8 mouse cellular contexts compared by ENCODE assay signal in genomic region chr3:28543380-28543984, GRCm38 (mm10).
A peak's percentile ranks its signal among the peaks of the same experiment; 100 is the strongest.
DNase-seq lines count a peak whose midpoint lies in the region; ATAC-seq and TF ChIP-seq lines count a peak whose summit lies in the region.

No protein-coding gene starts in this region.

- TF ChIP-seq CTCF in hindbrain, postnatal 0 days (IDR thresholded peaks at IDR 0.05; ENCODE audit: low read depth), result peak; percentile 71

- H3K36me3 ChIP-seq in hindbrain, postnatal 0 days (ENCODE audit: insufficient read depth, low read length), result peaks cover 7% of the 10 kb centered on the region
- no peaks in the 10 kb centered on the region for H3K36me3 ChIP-seq in hindbrain, embryonic 11.5 days (ENCODE audit: control insufficient read depth, insufficient read depth, low read length)
- no peaks in the 10 kb centered on the region for H3K36me3 ChIP-seq in heart, embryonic 15.5 days

- ATAC-seq in hindbrain, postnatal 0 days, result peak; percentile 65
- no peak for ATAC-seq in hindbrain, embryonic 11.5 days (ENCODE audit: low FRiP score)
- 0 out of 2 replicates have a peak, but pooled peaks have one; percentile 27 for ATAC-seq in heart, embryonic 15.5 days (replicated peaks; ENCODE audit: insufficient number of reproducible peaks, insufficient read depth, low FRiP score, low read depth)
- ATAC-seq in megakaryocyte progenitor cell, adult 5-6 weeks (replicated peaks; ENCODE audit: poor library complexity), result peak; percentile 100

- H3K9me3 ChIP-seq in hindbrain, postnatal 0 days (ENCODE audit: low read length), result no peaks in the 10 kb centered on the region
- H3K9me3 ChIP-seq in hindbrain, embryonic 11.5 days (ENCODE audit: control insufficient read depth, low read length), result no peaks in the 10 kb centered on the region
- no peaks in the 10 kb centered on the region for H3K9me3 ChIP-seq in heart, embryonic 15.5 days (replicated peaks)

- H3K27me3 ChIP-seq in hindbrain, postnatal 0 days (ENCODE audit: insufficient read depth, low read length), result no peaks in the 10 kb centered on the region
- no peaks in the 10 kb centered on the region for H3K27me3 ChIP-seq in hindbrain, embryonic 11.5 days (ENCODE audit: control insufficient read depth, insufficient read depth, low read length)
- 0 out of 2 replicates have a peak, but pooled peaks cover 3% of the 10 kb centered on the region for H3K27me3 ChIP-seq in heart, embryonic 15.5 days

- H3K4me2 ChIP-seq in hindbrain, postnatal 0 days (ENCODE audit: low read depth, low read length), result no peak overlapping the region
- no peak overlapping the region for H3K4me2 ChIP-seq in hindbrain, embryonic 11.5 days (replicated peaks; ENCODE audit: low read depth, low read length)
- peak overlapping the region; percentile 35; the same call in 1 of the 2 replicates for H3K4me2 ChIP-seq in heart, embryonic 15.5 days

- no peaks in the 10 kb centered on the region for H3K4me1 ChIP-seq in hindbrain, postnatal 0 days (ENCODE audit: insufficient read depth, low read length)
- H3K4me1 ChIP-seq in hindbrain, embryonic 11.5 days (replicated peaks; ENCODE audit: control insufficient read depth, insufficient read depth, low read length), result no peaks in the 10 kb centered on the region
- no peaks in the 10 kb centered on the region for H3K4me1 ChIP-seq in heart, embryonic 15.5 days (replicated peaks)

- DNase-seq in hindbrain, postnatal 0 days (ENCODE audit: low spot score), result peak; percentile 62
- DNase-seq in hindbrain, embryonic 11.5 days (ENCODE audit: low spot score), result no peak
- peak; percentile 55 for DNase-seq in CD4-positive, CD25-positive, alpha-beta regulatory T cell, adult 2 months (ENCODE audit: low read depth, low spot score)
- peak; percentile 58 for DNase-seq in adipocyte (ENCODE audit: low spot score)
- DNase-seq in right cerebral cortex, adult 18-20 months, result no peak
- no peak for DNase-seq in neural tube, embryonic 10.5 days (ENCODE audit: extremely low spot score, low spot score)

- H3K9ac ChIP-seq in hindbrain, postnatal 0 days (replicated peaks; ENCODE audit: low read length), result no peak overlapping the region
- H3K9ac ChIP-seq in hindbrain, embryonic 11.5 days (ENCODE audit: low read depth, low read length), result no peak overlapping the region
- H3K9ac ChIP-seq in heart, embryonic 15.5 days, result no peak overlapping the region

- H3K4me3 ChIP-seq in hindbrain, postnatal 0 days (ENCODE audit: low read length), result no peak overlapping the region
- H3K4me3 ChIP-seq in hindbrain, embryonic 11.5 days (ENCODE audit: low read depth, low read length), result no peak overlapping the region
- no peak overlapping the region for H3K4me3 ChIP-seq in heart, embryonic 15.5 days

- WGBS in hindbrain, postnatal 0 days, result 72% methylated on average over 10 of the region's 10 CpGs
- WGBS in hindbrain, embryonic 11.5 days, result 79% methylated on average over 10 of the region's 10 CpGs
- WGBS in heart, embryonic 15.5 days, result 66% methylated on average over 10 of the region's 10 CpGs

- no peak overlapping the region for H3K27ac ChIP-seq in hindbrain, postnatal 0 days
- no peak overlapping the region for H3K27ac ChIP-seq in hindbrain, embryonic 11.5 days (ENCODE audit: low read depth, low read length)
- no peak overlapping the region for H3K27ac ChIP-seq in heart, embryonic 15.5 days

Comparison
In these comparisons a context has a peak if more than half of its experiments do, and no peak if none do; other contexts are left out.
1. DNase-seq: peak in hindbrain, postnatal 0 days (single experiment), CD4-positive, CD25-positive, alpha-beta regulatory T cell, adult 2 months (single experiment) and adipocyte (single experiment); none in hindbrain, embryonic 11.5 days (single experiment), right cerebral cortex, adult 18-20 months (single experiment) and neural tube, embryonic 10.5 days (single experiment).